ENCODE assay signal across 9 mouse cellular contexts in genomic region chr10:97375824-97376223, GRCm38 (mm10).
A peak's percentile ranks its signal among the peaks of the same experiment; 100 is the strongest.
DNase-seq lines count a peak whose midpoint lies in the region; ATAC-seq and TF ChIP-seq lines count a peak whose summit lies in the region.
"Had no signal": no experiment of that assay in that cellular context is flagged by ENCODE, and none has a peak within 500 bp of the region (broad histone marks: within the 10 kb centered on the region; RNA-seq: fewer than 3 reads in every experiment).

No protein-coding gene starts in this region.

- peak; percentile 60 to 80 for DNase-seq in heart, adult 18-20 months
- no peak for DNase-seq in heart, embryonic 10.5 days (ENCODE audit: low spot score)
- peak; percentile 54 to 62 for DNase-seq in adrenal gland, postnatal 36 days
- DNase-seq in embryo, embryonic 9.5 days (ENCODE audit: extremely low spot score) = peak; percentile 49
- DNase-seq in heart, postnatal 25 days (ENCODE audit: low spot score) = peak; percentile 17
- peak; percentile 32 to 60 for DNase-seq in layer of hippocampus, postnatal 14 days (ENCODE audit: low spot score in 2 of 2)
- DNase-seq in mesoderm, embryonic 11.5 days (ENCODE audit: low read depth, low spot score) = peak; percentile 70
- peak; percentile 64 for DNase-seq in stomach, postnatal 0 days (ENCODE audit: low spot score)

- no peaks in the 10 kb centered on the region for H3K9me3 ChIP-seq in heart, embryonic 10.5 days
- H3K9me3 ChIP-seq in stomach, postnatal 0 days (ENCODE audit: control insufficient read depth, low read length) = no peaks in the 10 kb centered on the region
- H3K9me3 ChIP-seq: limb, embryonic 15.5 days had no signal

- H3K27me3 ChIP-seq in heart, embryonic 10.5 days (ENCODE audit: insufficient read depth, poor library complexity, severe bottlenecking) = no peaks in the 10 kb centered on the region
- H3K27me3 ChIP-seq in stomach, postnatal 0 days (ENCODE audit: control insufficient read depth, insufficient read depth, low read length) = no peaks in the 10 kb centered on the region
- H3K27me3 ChIP-seq: limb, embryonic 15.5 days had no signal

- peak; percentile 92 for TF ChIP-seq CTCF in stomach, postnatal 0 days (IDR thresholded peaks at IDR 0.05; ENCODE audit: low read depth)

- no peak overlapping the region for H3K4me3 ChIP-seq in heart, embryonic 10.5 days
- no peak overlapping the region for H3K4me3 ChIP-seq in stomach, postnatal 0 days (ENCODE audit: low read depth, low read length)
- H3K4me3 ChIP-seq: limb, embryonic 15.5 days had no signal

- peak; percentile 53; the same call in 1 of the 2 replicates for ATAC-seq in stomach, postnatal 0 days (ENCODE audit: low FRiP score, low TSS enrichment)

- intact Hi-C loops in heart, postnatal 25 days (cut with DNase I) = loop anchor here (1.0 kb wide), 1 partner anchor 294 kb away; no protein-coding TSS in a partner anchor

- peak; percentile 87 for TF ChIP-seq EP300 in stomach, postnatal 0 days (optimal IDR thresholded peaks at IDR 0.05)

- no peaks in the 10 kb centered on the region for H3K36me3 ChIP-seq in heart, embryonic 10.5 days
- H3K36me3 ChIP-seq in stomach, postnatal 0 days (ENCODE audit: control insufficient read depth, insufficient read depth, low read length) = no peaks in the 10 kb centered on the region
- H3K36me3 ChIP-seq: limb, embryonic 15.5 days had no signal

- H3K4me2 ChIP-seq in stomach, postnatal 0 days (replicated peaks; ENCODE audit: low read depth) = no peak overlapping the region
- H3K4me2 ChIP-seq: limb, embryonic 15.5 days had no signal

- H3K27ac ChIP-seq in heart, embryonic 10.5 days = no peak overlapping the region
- no peak overlapping the region for H3K27ac ChIP-seq in stomach, postnatal 0 days (replicated peaks)

- WGBS in heart, embryonic 10.5 days = 11% methylated on average over 2 of the region's 2 CpGs
- 6% methylated on average over 2 of the region's 2 CpGs for WGBS in stomach, postnatal 0 days

- no peak overlapping the region for H3K9ac ChIP-seq in stomach, postnatal 0 days (ENCODE audit: low read length)
- H3K9ac ChIP-seq: limb, embryonic 15.5 days had no signal

- no peaks in the 10 kb centered on the region for H3K4me1 ChIP-seq in heart, embryonic 10.5 days
- H3K4me1 ChIP-seq in stomach, postnatal 0 days (replicated peaks; ENCODE audit: control insufficient read depth, insufficient read depth) = no peaks in the 10 kb centered on the region
